Mouse (Mus musculus): ENCODE results near the gene Olfr556.
A peak's percentile ranks its signal among the peaks of the same experiment; 100 is the strongest.

- TF ChIP-seq CTCF (IDR thresholded peaks at IDR 0.05; ENCODE audit: borderline replicate concordance, extremely low read depth, insufficient read depth, insufficient read length) (peak; percentile 82; the same call in 1 of the 2 replicates), POLR2A (IDR thresholded peaks at IDR 0.05; ENCODE audit: borderline replicate concordance, extremely low read depth, insufficient read depth, insufficient read length, poor library complexity, severe bottlenecking) (no peak)
These were observed 30.8 kb downstream of the Olfr556 start, which contains the start of gene Olfr557 for GRCm38 (mm10) chr7:102695358-102696125.

Measured in brain, embryonic 14.5 days (tissue).